Mouse (Mus musculus): ENCODE data around the gene Gpr179.

GRCm38 (mm10) chr11:97330315-97330714 is 21.6 kb downstream of the Gpr179 start:
- TF ChIP-seq CTCF (IDR thresholded peaks at IDR 0.05; ENCODE audit: extremely low read depth, insufficient read depth, insufficient read length, insufficient replicate concordance) (no peak), POLR2A (IDR thresholded peaks at IDR 0.05; ENCODE audit: low read depth, low read length) (no peak)

Data from spleen, adult 2 months (tissue).